Mouse (Mus musculus) 3T3-L1 (cell line): Measurements from ENCODE around the gene Fam184a.

ENCODE experiments used
- DNase-seq: peaks from one replicate; pipeline ENCODE4 v3.0.0-alpha.2; 2015; ENCODE audit warnings: low read depth, low spot score

Gene Fam184a

GRCm38 (mm10) chr10:53598821-53599220, 152.1 kb downstream of the Fam184a start:
- DNase-seq = peak; percentile 72

DNA sequence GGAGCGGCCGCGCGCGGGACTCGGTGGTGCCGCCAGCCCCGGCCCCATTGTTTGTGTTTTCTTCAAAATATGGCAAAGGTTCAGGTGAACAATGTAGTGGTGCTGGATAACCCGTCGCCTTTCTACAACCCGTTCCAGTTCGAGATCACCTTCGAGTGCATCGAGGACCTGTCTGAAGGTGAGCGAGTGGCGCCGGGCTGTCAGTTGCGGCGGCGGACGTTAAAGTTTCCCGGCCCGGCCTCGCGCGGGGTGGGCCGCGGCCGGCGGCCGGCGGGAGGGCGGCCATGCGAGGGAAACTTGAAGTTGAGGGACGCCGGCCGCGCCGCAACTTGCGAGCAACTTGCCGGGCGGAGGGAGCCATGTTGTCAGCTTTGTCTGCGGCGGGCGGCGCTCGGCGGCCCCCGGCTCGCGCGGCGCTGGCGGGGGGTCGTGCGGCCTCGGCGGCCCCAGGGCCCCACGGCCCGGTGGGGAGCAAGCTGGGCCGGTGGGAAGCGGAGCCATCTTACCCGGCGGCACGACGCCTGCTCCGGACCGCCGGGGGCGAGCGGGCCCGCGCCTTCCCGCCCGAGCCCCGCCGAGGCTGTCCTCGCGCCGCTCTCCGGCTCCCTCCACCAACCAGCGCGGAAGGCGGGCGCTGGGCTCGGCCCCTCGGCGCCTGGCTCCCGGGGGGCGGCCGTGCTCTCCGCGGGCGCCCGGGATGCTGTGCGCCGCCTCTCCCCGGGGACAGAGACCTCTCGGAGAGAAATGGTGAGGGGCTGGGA, 153.6 kb downstream of the Fam184a start:
- no peak for DNase-seq

GRCm38 (mm10) chr10:53596677-53597120, 154.2 kb downstream of the Fam184a start, which contains the start of gene Asf1a:
Gene Asf1a (plus strand): TSS chr10:53596757.
- peak; percentile 94 for DNase-seq

DNA sequence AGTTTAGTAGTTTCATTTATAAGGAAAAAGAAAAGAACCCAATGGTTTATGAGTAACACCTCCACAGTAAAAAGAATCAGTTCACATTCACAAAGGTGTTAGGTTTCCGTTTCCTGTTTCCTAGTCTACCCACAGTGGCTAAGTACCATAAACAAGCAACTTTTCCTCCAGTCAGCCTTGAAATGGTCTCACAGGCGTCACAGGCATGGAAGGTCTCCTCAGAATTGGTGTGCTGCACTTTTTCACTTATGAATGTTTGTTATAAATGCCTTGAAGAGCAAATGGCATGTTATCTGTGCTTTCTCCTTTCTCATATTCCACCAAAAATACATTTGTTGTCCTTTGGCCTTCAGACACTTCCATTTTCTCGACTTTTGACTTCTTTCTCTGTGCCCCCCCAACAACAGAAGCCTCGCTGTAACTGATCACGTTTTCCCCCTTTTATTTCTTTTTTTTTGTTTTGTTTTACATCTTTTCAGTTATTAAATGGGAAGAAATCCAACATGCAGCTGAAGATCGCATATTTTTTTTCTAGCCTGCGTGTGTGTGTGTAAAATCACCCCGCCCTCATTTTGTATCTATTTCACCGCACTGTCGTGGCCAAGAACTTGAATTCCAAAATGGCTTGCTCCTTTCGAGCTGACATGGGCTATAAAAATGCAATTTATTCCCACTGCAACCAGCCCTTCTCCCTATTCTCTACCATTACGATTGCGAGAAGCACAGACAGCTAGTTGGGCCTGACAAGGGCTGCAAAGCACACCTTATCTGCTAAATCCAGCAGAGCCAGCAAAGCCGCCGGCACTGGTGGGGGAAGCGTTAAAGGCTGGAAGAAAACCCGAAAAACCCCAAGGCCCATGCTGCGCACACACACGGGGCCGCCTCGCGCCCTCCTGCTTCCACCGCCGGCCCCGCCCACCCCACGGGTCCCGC, 154.9 kb downstream of the Fam184a start:
- peak; percentile 45 for DNase-seq

DNA sequence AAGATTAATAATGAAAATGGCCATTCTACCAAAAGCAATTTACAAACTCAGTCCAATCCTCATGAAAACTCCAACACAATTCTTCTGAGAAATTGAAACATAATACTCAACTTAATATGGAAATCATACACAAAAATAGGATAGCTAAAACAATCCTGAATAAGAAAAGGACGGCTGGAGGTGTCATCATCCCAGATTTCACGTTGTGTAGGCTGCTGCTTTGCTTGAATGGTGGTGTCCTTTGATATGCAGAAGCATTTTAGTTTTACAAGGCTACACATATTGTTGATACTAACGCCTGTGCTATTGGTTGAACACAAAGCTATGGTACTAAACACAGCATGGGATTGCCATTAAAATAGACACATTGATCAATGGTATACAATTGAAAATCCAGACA, 165.1 kb downstream of the Fam184a start:
- no peak for DNase-seq
